Mouse (Mus musculus) layer of hippocampus, adult 2 months (tissue): Measurements from ENCODE around the gene Gstt2. TPM values are rescaled to one million over a fixed set of nuclear protein-coding genes. Genes with fewer than 3 reads are reported as not detected.
A peak's percentile ranks its signal among the peaks of the same experiment; 100 is the strongest.
"Not testable (repeated sequence)": the region's sequence is repeated elsewhere in the genome, so short reads cannot be mapped to it uniquely, and the experiment has no call there.

Source experiments
- DNase-seq, 2 experiments: peaks; one replicate each; pipeline ENCODE4 v3.0.0; 2022; ENCODE audit warnings: low spot score in 2 of 2
- H3K27ac ChIP-seq: fragments of 200-600 bp; 2 replicates; pipeline ENCODE4 v1.8.1; 2022
- H3K4me3 ChIP-seq: fragments of 200-600 bp; 2 replicates; pipeline ENCODE4 v1.8.1; 2022; ENCODE audit warnings: mild to moderate bottlenecking
- CTCF ChIP-seq: fragments of 200-600 bp; conservative IDR thresholded peaks from 2 replicates; pipeline ENCODE4 v1.8.1; 2022; ENCODE audit warnings: antibody characterized with exemption, mild to moderate bottlenecking, moderate library complexity
- total RNA-seq, 2 experiments: library from RNA; stranded (reverse); gene quantifications; 2 replicates each; pipeline ENCODE4 v1.2.3; 2021

The Gstt2 gene
- total RNA-seq, 2 experiments from 2014 or later: 4.7 TPM

DNA sequence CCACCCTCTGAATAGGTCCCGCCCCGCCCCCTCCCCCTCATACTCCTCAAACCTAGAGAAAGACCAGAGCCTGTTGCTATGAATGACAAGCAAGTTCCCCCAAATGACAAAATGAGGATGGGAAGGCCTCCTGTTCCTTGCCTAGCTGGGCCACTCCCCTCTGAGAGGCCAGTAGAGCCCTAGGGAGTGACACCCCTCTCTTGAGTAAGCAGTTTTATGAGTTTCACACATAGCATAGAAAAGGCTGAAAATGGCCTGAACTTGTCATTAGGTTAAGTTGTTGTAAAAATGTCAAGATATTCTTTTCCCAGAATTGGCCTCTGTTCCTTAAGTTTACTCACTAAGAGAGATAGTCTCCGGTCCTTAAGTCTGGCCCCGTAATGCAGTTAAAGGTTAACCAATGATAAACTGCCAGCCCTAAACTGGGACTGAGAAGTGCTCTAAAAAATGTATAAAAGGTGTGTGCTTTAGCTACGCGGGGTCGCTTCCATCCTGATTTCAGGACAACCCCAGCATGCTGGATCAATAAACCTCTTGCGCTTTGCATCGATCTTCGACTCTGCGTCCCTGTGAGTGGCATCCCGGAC lies 15.4 kb upstream of the Gstt2 start:
- no peak for DNase-seq
- TF ChIP-seq CTCF: no peak
- no peak overlapping the region for H3K27ac ChIP-seq
- H3K4me3 ChIP-seq: no peak overlapping the region

DNA sequence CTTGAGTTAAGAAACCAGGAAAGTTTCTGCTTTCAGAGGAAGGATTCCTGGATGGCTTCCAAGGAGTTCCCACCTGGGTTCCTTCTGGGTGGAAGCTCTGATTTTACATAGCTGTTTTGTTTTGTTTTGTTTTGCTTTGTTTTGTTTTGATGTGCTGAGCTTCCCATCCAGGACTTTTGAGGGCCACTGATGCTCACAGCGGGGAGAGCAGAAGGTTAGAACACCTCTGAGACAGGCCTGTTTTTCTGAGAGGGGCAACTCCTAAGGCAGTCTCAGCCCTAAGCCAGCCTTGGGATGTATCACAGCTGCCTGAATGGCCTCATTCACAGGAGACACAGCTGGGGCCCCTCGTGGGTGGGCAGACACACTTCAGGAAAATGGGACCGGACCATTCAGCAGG lies 14.5 kb upstream of the Gstt2 start:
- no peak for TF ChIP-seq CTCF
- DNase-seq: no peak
- H3K4me3 ChIP-seq: no peak overlapping the region
- no peak overlapping the region for H3K27ac ChIP-seq

DNA sequence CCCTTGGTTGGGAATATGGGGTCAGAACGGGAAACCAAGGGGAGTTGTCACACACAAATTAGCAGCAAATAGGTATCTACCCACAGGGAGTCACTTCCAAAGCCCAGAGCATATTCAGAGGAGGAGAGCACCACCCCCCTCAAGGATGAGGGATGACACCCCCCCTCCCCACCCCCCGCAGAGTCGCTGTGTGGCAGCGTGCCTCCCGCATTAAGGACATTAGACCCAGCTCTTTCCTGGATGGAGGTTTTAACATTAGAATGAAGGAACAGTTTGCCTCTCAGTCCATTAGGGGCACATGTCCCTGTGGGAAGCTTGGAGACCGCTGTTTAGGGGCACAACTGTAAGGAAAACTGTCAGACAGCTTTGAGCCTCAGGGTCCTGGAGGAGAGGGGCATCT lies 13.9 kb upstream of the Gstt2 start:
- no peak overlapping the region for H3K27ac ChIP-seq
- no peak for TF ChIP-seq CTCF
- DNase-seq: no peak
- no peak overlapping the region for H3K4me3 ChIP-seq

DNA sequence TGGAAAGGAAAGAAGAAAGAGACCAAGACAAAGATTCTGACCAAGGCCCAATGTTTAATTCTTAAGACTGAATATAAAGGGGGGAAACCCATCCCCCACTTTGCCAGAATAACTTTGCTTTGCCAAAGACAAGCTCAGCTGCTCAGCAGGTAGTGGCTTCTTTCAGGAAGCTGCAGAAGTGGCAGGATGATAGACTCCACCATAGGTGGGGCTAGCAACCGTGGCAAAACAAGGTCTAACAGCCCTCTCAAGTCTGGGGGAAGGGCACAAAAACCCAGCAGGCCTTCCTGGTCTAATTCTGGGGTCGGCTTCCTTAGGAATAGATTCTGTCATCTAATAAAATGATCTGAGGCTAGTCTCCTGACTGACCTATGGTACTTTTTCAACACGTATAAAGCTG lies 11.2 kb upstream of the Gstt2 start:
- Histone ChIP-seq H3K4me3 (no peak overlapping the region), H3K27ac (no peak overlapping the region)
- DNase-seq: no peak
- TF ChIP-seq CTCF: no peak

GRCm38 (mm10) chr10:75845306-75845930 lies 8.2 kb upstream of the Gstt2 start:
- no peak overlapping the region for H3K4me3 ChIP-seq
- H3K27ac ChIP-seq: no peak overlapping the region
- no peak for TF ChIP-seq CTCF
- no peak for DNase-seq

GRCm38 (mm10) chr10:75844800-75845199 lies 7.6 kb upstream of the Gstt2 start:
- no peak for DNase-seq
- H3K27ac ChIP-seq: no peak overlapping the region
- H3K4me3 ChIP-seq: no peak overlapping the region
- TF ChIP-seq CTCF: no peak

- not testable (repeated sequence) for H3K4me3 ChIP-seq, H3K27ac ChIP-seq, DNase-seq
Observed at GRCm38 (mm10) chr10:75843898-75844297, 6.7 kb upstream of the Gstt2 start.

- DNase-seq: no peak
- Histone ChIP-seq H3K4me3 (no peak overlapping the region), H3K27ac (no peak overlapping the region)
- TF ChIP-seq CTCF: no peak
Observed at GRCm38 (mm10) chr10:75839092-75839491, 1.9 kb upstream of the Gstt2 start.

DNA sequence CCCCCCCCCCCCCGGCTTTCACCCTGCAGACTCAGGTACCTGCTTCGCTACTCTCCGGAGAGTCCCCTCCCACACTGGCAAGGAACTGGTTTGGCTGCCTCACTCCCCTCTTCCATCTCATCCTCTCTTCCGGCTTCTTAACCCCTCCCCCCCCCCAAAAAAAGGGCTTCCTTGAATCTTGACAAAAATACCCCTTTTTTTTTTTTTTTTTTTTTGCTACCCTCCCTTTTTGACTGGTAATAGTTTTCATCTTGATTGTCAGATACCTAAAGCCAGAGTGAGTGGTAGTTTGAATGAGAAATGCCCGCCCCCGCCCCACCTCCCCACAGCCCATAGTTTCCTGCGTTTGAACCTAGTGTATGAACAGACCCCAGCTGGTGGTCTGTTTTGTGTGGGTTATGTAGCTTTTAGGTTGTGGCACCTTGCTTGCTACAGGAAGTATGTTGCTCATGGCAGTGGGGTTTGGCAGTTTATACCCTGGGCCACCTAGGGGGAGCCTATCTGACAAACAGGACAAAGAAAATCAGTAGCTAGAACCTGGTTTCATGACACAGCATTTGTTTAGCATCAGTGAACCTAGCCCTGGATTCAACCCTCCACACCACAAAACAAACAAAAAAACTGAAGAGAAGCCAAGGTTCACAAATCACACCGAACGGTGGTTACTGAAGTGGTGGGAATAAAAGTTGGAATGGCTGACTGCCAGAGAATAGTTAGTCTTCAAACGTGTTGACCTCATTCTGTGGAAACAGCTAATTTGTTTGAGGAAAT lies 1.3 kb downstream of the Gstt2 start:
- Histone ChIP-seq H3K4me3 (no peak overlapping the region), H3K27ac (no peak overlapping the region)
- no peak for DNase-seq
- no peak for TF ChIP-seq CTCF

DNA sequence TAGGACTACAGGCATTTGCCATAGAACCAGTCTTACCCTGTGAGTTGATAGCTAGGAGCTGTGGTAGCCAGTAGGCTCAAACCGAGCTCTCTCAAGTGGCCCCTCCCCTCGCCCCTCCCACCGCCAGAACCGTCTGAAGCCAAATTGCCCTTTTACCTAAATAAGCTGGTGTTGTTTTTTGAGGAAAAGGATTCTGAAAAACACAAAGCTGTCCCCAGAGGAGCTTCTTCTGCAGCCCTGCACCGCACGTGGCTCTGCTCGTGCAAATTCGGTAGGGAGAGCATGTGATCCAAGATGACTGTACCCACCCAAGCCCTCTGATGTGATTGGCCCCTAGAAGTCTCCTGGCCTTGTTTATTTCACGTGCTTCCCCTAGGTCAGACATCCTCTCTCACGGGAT lies 1.9 kb downstream of the Gstt2 start:
- H3K27ac ChIP-seq: peak overlapping the region; percentile 15; the same call in 1 of the 2 replicates
- no peak for DNase-seq
- H3K4me3 ChIP-seq: peak overlapping the region; percentile 38
- no peak for TF ChIP-seq CTCF

DNA sequence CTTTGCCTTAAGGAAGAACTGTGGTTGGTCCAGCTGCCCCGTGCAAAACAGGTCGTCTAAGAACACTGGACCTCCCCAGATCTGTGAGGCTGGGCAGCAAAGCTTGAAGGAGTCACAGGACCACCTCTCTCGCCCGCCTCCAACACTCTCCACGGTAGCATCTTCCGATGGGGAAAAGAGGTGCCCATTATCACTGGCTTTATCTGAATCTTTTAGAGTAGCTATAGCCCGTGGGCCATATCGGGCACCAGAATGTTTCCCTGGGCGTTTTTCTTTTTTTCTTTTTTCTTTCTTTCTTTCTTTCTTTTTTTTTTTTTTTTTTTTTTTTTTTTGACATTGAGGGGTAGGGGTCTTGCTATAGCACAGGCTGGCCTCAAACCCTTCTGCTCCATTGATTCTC lies 2.5 kb downstream of the Gstt2 start:
- TF ChIP-seq CTCF: no peak
- H3K27ac ChIP-seq: peak overlapping the region; percentile 44; the same call in 1 of the 2 replicates
- H3K4me3 ChIP-seq: peak overlapping the region; percentile 51
- DNase-seq: no peak

- Histone ChIP-seq H3K4me3 (peak overlapping the region; percentile 51), H3K27ac (peak overlapping the region; percentile 44; the same call in 1 of the 2 replicates)
- no peak for DNase-seq
- no peak for TF ChIP-seq CTCF
Observed at GRCm38 (mm10) chr10:75834250-75834649, 3.0 kb downstream of the Gstt2 start.

DNA sequence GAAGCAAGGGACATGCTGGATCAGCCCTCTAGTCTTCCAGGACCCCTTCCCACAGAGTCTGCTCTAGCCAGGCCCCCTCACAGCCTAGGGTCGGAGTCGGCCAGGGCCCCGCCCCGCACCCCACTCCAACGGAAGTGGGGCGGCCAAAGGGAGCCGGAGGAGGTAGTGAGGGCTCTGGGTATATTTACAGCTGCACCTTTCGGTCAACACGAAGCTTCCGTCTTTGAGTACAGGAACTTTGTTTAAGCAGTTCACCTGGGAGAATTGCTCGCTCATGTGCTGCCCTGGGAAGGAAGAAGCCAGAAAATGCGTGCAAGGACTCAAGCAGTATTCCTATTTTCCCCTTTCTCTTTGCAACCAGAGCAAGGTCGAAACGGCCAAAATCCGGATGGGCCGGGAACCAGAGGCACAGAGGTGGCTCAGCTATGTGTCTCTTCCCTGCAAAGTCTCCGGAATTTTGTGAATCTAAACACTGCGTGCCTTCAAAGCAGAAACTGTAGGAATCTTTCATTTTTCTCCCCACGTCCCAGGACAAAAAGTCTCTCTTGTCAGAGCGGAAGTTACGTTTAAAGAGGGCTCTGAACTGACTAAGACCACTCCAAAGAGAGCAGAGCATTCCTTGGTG lies 3.7 kb downstream of the Gstt2 start:
- no peak for TF ChIP-seq CTCF
- peak overlapping the region; percentile 32; the same call in 1 of the 2 replicates for H3K27ac ChIP-seq
- no peak for DNase-seq
- peak overlapping the region; percentile 51 for H3K4me3 ChIP-seq
